Comparison of ENCODE assay signal across 23 mouse cellular contexts in the genomic region with DNA sequence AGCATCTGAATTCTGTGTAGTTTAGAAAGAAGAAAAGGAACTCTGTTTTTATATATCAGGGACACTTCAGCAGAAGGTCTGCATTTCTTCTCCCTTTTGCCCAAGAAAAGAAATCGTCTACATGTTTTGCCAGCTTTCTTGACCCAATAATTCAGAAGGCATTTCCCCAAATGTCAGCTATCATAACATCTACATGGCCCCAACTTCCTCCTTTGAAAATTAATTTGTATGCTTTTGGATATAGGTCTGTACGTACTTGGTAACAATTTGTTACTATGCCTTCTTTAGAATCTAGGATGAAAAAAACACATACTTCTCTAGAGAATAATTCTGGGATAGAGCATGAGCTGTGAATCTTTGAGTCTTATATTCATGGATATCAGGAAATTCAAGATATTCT. TPM values are rescaled to one million over a fixed set of nuclear protein-coding genes. Genes with fewer than 3 reads are reported as not detected.
DNase-seq lines count a peak whose midpoint lies in the region; TF ChIP-seq lines count a peak whose summit lies in the region.
"Had no signal": no experiment of that assay in that cellular context is flagged by ENCODE, and none has a peak within 500 bp of the region (broad histone marks: within the 10 kb centered on the region; RNA-seq: fewer than 3 reads in every experiment).

No protein-coding gene starts in this region.

- H3K4me3 ChIP-seq in MEL (ENCODE audit: control insufficient read depth in 1 of 2, insufficient read depth in 1 of 2, low read depth in 2 of 2, low read length in 2 of 2): peak overlapping the region in 1 of 2 experiments; percentile 49; a peak in 2 of 4 replicates

- intact Hi-C loops in gastrocnemius, postnatal 36 days (cut with DNase I): no loop called here

- peaks cover 9 to 16% of the 10 kb centered on the region in 2 experiments for H3K4me1 ChIP-seq in MEL (ENCODE audit: control insufficient read depth in 1 of 2, insufficient read depth in 2 of 2, low read length in 2 of 2)

- TF ChIP-seq RAD21 in MEL (IDR thresholded peaks at IDR 0.05; ENCODE audit: low read depth, low read length): no peak

- no peak for TF ChIP-seq POLR2A in MEL (IDR thresholded peaks at IDR 0.05; ENCODE audit: control insufficient read depth in 1 of 2, insufficient read depth in 1 of 2, low read depth in 1 of 2, low read length in 2 of 2, poor library complexity in 1 of 2)

- H3K9me3 ChIP-seq in MEL (replicated peaks; ENCODE audit: insufficient read depth, low read length): no peaks in the 10 kb centered on the region
- H3K9me3 ChIP-seq: G1E had no signal

- H3K9ac ChIP-seq in MEL (ENCODE audit: control insufficient read depth, low read depth, low read length, poor library complexity, severe bottlenecking): no peak overlapping the region

- peak in 1 of 2 experiments; percentile 54; a peak in 2 of 4 replicates for TF ChIP-seq EP300 in MEL (IDR thresholded peaks at IDR 0.05; ENCODE audit: low read depth in 1 of 2, low read length in 2 of 2)

- H3K27me3 ChIP-seq in MEL (ENCODE audit: control insufficient read depth in 1 of 2, insufficient read depth in 2 of 2, low read length in 2 of 2): no peaks in the 10 kb centered on the region
- H3K27me3 ChIP-seq: CH12.LX had no signal

- H3K79me2 ChIP-seq in MEL (ENCODE audit: control insufficient read depth, insufficient read depth, low read length, poor library complexity): no peaks in the 10 kb centered on the region

- DNase-seq in MEL (ENCODE audit: low read depth, low spot score) (peak; percentile 57), MEL-GATA-1-ER (ENCODE audit: extremely low read depth, low read depth) (peak; percentile 22)
- no peak for DNase-seq in c-Kit-positive CD71-positive TER-119-positive erythroid progenitor cells, embryonic 14.5 days (ENCODE audit: low spot score)
- no peak for DNase-seq in gastrocnemius, postnatal 36 days
- DNase-seq: adrenal gland, adult 2 months; adrenal gland, adult 8-10 months; adrenal gland, postnatal 10 days; adrenal gland, postnatal 14 days; adrenal gland, postnatal 25 days; adrenal gland, postnatal 36 days; B cell, adult 2 months; cerebellum, adult 11 months; cerebellum, adult 11-12 months; cerebellum, adult 18-20 months; cerebellum, adult 2 months; cerebellum, adult 8-10 months; cerebellum, adult 9-10 months had no signal

- 0 out of 2 replicates have a peak overlapping the region, but pooled peaks have one; percentile 12 for H3K27ac ChIP-seq in MEL (ENCODE audit: control insufficient read depth, low read depth, low read length)

- peaks cover 0 to 15% of the 10 kb centered on the region in 2 experiments; a peak in 2 of 4 replicates for H3K36me3 ChIP-seq in MEL (ENCODE audit: control insufficient read depth in 1 of 2, insufficient read depth in 2 of 2, low read length in 2 of 2)

- no peak for TF ChIP-seq CTCF in MEL (IDR thresholded peaks at IDR 0.05 in 2 of 3, conservative IDR thresholded peaks at IDR 0.05 in 1 of 3; ENCODE audit: control insufficient read depth in 1 of 3, insufficient read depth in 1 of 3, low read depth in 2 of 3, low read length in 3 of 3, poor library complexity in 1 of 3, severe bottlenecking in 1 of 3)

TF ChIP-seq in MEL, 35 proteins besides CTCF, POLR2A, EP300 and RAD21:
- TF ChIP-seq MAZ (IDR thresholded peaks at IDR 0.05; ENCODE audit: low read depth, low read length) (no peak), TBP (IDR thresholded peaks at IDR 0.05; ENCODE audit: low read depth, low read length) (no peak), TCF12 (IDR thresholded peaks at IDR 0.05; ENCODE audit: low read depth, low read length) (no peak), SIN3A (IDR thresholded peaks at IDR 0.05; ENCODE audit: low read length) (no peak), GATA1 (IDR thresholded peaks at IDR 0.05; ENCODE audit: low read depth, low read length) (0 out of 2 replicates have a peak, but pooled peaks have one; percentile 16), USF2 (IDR thresholded peaks at IDR 0.05; ENCODE audit: borderline replicate concordance in 1 of 2, insufficient read depth in 1 of 2, low read depth in 1 of 2, low read length in 2 of 2) (no peak)

RNA-seq across cellular contexts. Expression of a gene that starts 34.0 kb away (rescaled TPM):
- total RNA-seq in MEL (2012; rRNA removed): 11.7 and 18.3 TPM in 2 replicates
- polyA plus RNA-seq in MEL (2012; ENCODE audit: insufficient read depth in 1 of 2, insufficient read length in 2 of 2, low read depth in 1 of 2, low replicate concordance in 2 of 2, missing spikeins in 1 of 2): 10 to 100 TPM in 1 of 2 experiments, not detected in 1; 14.7 TPM
- under 1 TPM; 0.18 to 0.25 TPM for total RNA-seq in gastrocnemius, postnatal 36 days (2021)
- total RNA-seq: CH12.LX had no signal
- polyA plus RNA-seq: activated CD4-positive, CD25-positive, alpha-beta regulatory T cell, adult 4 months; brain, embryonic 14.5 days; C2C12; CD4-positive, CD25-positive, alpha-beta regulatory T cell, adult 4 months had no signal

Comparison
In these comparisons a context has a peak if more than half of its experiments do, and no peak if none do; other contexts are left out.
1. DNase-seq: peak in MEL (single experiment) and MEL-GATA-1-ER (single experiment); none in c-Kit-positive CD71-positive TER-119-positive erythroid progenitor cells, embryonic 14.5 days (single experiment) and gastrocnemius, postnatal 36 days (0 of 2).
2. RNA of a gene that starts 34.0 kb away (total RNA-seq): 11.7 to 18.3 TPM in MEL; 0.18 to 0.25 TPM in gastrocnemius, postnatal 36 days; every median in the first group is over 10 times any median in the second.